Comparison of ENCODE assay signal across 12 mouse cellular contexts in the genomic region with DNA sequence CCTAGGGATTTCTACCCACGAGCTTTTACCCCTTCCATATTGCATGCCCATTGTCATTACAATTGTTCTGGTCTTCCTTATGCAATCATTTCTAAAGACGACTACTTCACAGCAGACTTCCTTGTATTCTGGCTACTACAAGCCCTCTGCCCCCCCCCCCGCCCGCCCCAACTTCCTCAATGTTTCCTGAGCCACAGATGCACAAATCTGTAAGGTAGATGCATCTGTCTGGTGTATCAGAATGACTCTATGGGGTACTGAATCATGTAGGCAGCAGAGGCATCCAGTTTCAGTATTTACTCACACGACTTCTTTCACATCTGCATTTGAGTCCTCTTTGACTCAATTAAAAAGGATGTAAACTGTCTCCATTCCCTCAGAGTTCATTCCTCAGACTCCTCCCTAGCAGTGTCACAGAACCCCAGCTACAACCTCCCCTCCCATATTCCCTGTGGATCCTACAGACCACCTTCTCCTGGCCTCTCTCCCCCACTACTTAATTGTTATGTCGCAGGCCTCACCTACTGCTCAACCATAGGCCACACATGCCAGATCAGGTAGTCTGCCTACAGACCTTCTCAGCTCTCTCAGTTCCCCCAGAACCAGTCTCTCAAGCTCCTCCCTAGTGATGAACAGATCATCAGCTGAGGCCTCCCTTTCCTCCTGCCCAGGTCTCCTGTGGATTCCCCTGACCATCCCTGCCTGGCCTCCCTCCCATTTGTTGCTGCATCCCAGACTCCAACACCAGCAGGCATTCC. TPM values are rescaled to one million over a fixed set of nuclear protein-coding genes. Genes with fewer than 3 reads are reported as not detected.
"Had no signal": no experiment of that assay in that cellular context is flagged by ENCODE, and none has a peak within 500 bp of the region (broad histone marks: within the 10 kb centered on the region; RNA-seq: fewer than 3 reads in every experiment).

No protein-coding gene starts in this region.

- H3K27ac ChIP-seq: limb, embryonic 10.5 days; liver, embryonic 14.5 days; midbrain, embryonic 13.5 days; neural tube, embryonic 13.5 days; stomach, postnatal 0 days had no signal

- H3K4me2 ChIP-seq: lung, embryonic 14.5 days; midbrain, embryonic 13.5 days; neural tube, embryonic 13.5 days had no signal

- ATAC-seq: intestine, postnatal 0 days; midbrain, embryonic 13.5 days had no signal

- H3K4me1 ChIP-seq: limb, embryonic 10.5 days; midbrain, embryonic 13.5 days; neural tube, embryonic 13.5 days had no signal

- DNase-seq: kidney, postnatal 10 days; lung, embryonic 14.5 days; lung, postnatal 10 days; lung, postnatal 4 days; right cerebral cortex, postnatal 14 days; thymus, postnatal 4 days had no signal

- H3K9me3 ChIP-seq: limb, embryonic 10.5 days; midbrain, embryonic 13.5 days; neural tube, embryonic 13.5 days had no signal

- H3K36me3 ChIP-seq: limb, embryonic 10.5 days; midbrain, embryonic 13.5 days; neural tube, embryonic 13.5 days had no signal

- H3K27me3 ChIP-seq: midbrain, embryonic 13.5 days; neural tube, embryonic 13.5 days had no signal

- H3K9ac ChIP-seq: liver, embryonic 14.5 days; lung, embryonic 14.5 days; midbrain, embryonic 13.5 days; neural tube, embryonic 13.5 days had no signal

- H3K4me3 ChIP-seq: limb, embryonic 10.5 days; midbrain, embryonic 13.5 days; neural tube, embryonic 13.5 days had no signal

RNA-seq across cellular contexts. Expression of gene Atp8b4, which starts 14.8 kb away (rescaled TPM):
- polyA plus RNA-seq: midbrain, embryonic 13.5 days; neural tube, embryonic 13.5 days had no signal
